34 mouse cellular contexts compared by ENCODE assay signal in the genomic region with DNA sequence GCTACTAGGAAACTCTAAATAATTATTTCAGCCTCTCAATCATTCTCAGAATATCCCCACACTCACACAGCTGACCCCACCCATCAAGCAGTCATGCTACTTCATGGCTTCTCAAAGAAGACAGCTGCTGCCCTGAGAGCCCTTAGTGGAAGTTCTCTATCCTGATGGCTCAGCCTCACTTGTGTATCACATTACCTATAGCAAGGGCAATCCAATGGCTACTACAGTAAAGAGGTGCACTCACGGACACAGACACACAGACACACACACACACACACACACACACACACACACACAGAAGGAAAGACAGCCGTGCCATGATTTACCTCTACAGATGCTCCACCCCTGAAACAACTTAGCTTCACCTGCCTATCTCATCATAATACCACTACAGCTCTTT.
"Had no signal": no experiment of that assay in that cellular context is flagged by ENCODE, and none has a peak within 500 bp of the region (broad histone marks: within the 10 kb centered on the region; RNA-seq: fewer than 3 reads in every experiment).

No protein-coding gene starts in this region.

- H3K4me3 ChIP-seq: heart, embryonic 12.5 days; heart, embryonic 13.5 days; heart, embryonic 15.5 days; hindbrain, embryonic 10.5 days; hindbrain, embryonic 12.5 days; hindbrain, embryonic 13.5 days; hindbrain, embryonic 15.5 days; intestine, embryonic 15.5 days; kidney, embryonic 15.5 days; layer of hippocampus, adult 2 months; left cerebral cortex, adult 2 months had no signal

- H3K9ac ChIP-seq: heart, embryonic 12.5 days; heart, embryonic 13.5 days; heart, embryonic 15.5 days; hindbrain, embryonic 12.5 days; hindbrain, embryonic 13.5 days; hindbrain, embryonic 14.5 days; hindbrain, embryonic 15.5 days; intestine, embryonic 15.5 days; kidney, embryonic 15.5 days had no signal

- H3K4me1 ChIP-seq: heart, embryonic 12.5 days; heart, embryonic 13.5 days; heart, embryonic 15.5 days; hindbrain, embryonic 10.5 days; hindbrain, embryonic 12.5 days; hindbrain, embryonic 13.5 days; hindbrain, embryonic 15.5 days; intestine, embryonic 15.5 days; kidney, embryonic 15.5 days had no signal

- ATAC-seq: hindbrain, embryonic 16.5 days; hindbrain, postnatal 0 days; inflammation-experienced regulatory T-cells, adult 6 months; intestine, embryonic 15.5 days; intestine, embryonic 16.5 days; intestine, postnatal 0 days had no signal

- H3K27me3 ChIP-seq: heart, embryonic 12.5 days; heart, embryonic 13.5 days; heart, embryonic 15.5 days; hindbrain, embryonic 12.5 days; hindbrain, embryonic 13.5 days; hindbrain, embryonic 15.5 days; intestine, embryonic 15.5 days; kidney, embryonic 15.5 days had no signal

- H3K9me3 ChIP-seq: heart, embryonic 13.5 days; heart, embryonic 15.5 days; hindbrain, embryonic 12.5 days; hindbrain, embryonic 13.5 days; hindbrain, embryonic 15.5 days; intestine, embryonic 15.5 days; kidney, embryonic 15.5 days had no signal

- DNase-seq: heart, postnatal 14 days; heart, postnatal 36 days; heart, postnatal 4 days; kidney, adult 11 months; kidney, adult 18-20 months; kidney, adult 2 months; kidney, adult 8-10 months; kidney, adult 9 months; kidney, postnatal 10 days; kidney, postnatal 14 days; kidney, postnatal 25 days; kidney, postnatal 36 days; kidney, postnatal 4 days; layer of hippocampus, adult 9-11 months; layer of hippocampus, postnatal 36 days had no signal

- H3K27ac ChIP-seq: heart, embryonic 13.5 days; heart, embryonic 15.5 days; hindbrain, embryonic 10.5 days; hindbrain, embryonic 12.5 days; hindbrain, embryonic 13.5 days; hindbrain, embryonic 14.5 days; hindbrain, embryonic 15.5 days; hindbrain, postnatal 0 days; intestine, embryonic 15.5 days; kidney, embryonic 15.5 days; kidney, postnatal 0 days; layer of hippocampus, adult 2 months; left cerebral cortex, adult 2 months had no signal

- H3K4me2 ChIP-seq: heart, embryonic 11.5 days; heart, embryonic 12.5 days; heart, embryonic 13.5 days; heart, embryonic 15.5 days; hindbrain, embryonic 12.5 days; hindbrain, embryonic 13.5 days; hindbrain, embryonic 14.5 days; hindbrain, embryonic 15.5 days; intestine, embryonic 15.5 days; kidney, embryonic 15.5 days had no signal

- H3K36me3 ChIP-seq: heart, embryonic 12.5 days; heart, embryonic 13.5 days; heart, embryonic 15.5 days; hindbrain, embryonic 10.5 days; hindbrain, embryonic 12.5 days; hindbrain, embryonic 15.5 days; intestine, embryonic 15.5 days; kidney, embryonic 15.5 days had no signal
